Mouse (Mus musculus): ENCODE results near the gene Sacs.

Gene Sacs

DNA sequence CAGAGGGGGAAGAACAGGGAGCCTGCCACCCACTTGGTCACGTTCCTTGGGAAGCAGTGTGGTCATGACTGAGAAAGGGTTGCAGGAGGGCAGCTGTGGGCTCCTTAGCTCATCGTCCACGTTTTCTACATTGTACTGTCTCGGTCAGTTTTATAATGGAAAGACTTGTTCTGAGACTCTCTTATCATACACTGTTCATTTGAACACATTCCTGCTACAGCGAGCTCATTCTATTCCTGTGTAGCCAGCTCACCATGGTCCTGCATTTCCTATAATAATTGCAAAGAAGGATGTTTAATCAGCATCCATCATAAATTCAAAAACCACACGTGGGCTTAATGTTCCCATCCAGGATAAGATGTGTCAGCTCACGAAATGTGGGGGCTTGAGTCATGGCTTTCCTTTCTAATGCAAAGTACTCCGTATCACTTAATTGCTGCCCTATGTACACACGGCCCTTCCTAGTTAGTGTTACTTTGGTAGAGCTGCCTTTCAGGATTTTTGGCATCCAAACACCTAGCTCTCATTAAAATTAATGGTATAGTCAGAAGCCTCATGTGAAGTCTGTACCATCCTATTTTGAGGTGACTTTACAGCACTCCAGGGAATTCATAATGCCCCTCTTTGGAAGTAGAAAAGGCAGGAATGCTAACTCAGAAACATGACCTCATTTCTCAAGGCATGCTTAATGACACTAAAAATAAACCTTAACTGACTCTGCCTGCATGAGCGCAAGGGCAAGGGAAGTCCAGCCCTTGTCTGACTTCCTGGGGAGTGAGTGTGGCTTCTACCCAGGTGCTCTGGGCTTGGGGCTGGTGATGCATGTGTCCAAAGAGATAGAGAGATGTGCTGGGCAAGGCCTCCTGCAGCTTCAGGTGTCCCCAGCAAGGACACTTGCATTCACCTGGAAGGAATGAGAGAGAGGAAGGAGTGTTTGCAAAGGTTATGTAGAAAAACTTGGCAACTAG, 23.4 kb downstream of the Sacs start:
- DNase-seq, result no peak

DNA sequence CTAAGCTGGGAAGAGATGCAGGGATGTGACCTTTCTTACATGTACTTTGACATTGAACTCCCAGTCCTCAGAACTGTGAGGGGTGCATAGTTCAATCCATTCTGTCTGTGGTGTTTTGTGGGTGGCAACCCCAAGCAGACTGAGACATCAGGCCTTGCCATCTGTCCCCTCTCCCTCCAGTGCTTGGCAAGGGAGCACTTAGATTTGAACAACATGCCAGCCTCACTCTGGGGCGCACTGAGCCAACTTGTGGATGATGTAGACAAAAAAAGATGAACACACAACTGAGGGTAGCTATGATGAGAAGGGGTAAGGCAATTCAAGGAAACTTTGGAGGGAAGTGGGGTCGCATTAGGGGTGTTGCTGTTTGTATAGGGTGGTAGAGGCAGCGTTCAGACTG, 26.2 kb downstream of the Sacs start:
- DNase-seq, result no peak

DNA sequence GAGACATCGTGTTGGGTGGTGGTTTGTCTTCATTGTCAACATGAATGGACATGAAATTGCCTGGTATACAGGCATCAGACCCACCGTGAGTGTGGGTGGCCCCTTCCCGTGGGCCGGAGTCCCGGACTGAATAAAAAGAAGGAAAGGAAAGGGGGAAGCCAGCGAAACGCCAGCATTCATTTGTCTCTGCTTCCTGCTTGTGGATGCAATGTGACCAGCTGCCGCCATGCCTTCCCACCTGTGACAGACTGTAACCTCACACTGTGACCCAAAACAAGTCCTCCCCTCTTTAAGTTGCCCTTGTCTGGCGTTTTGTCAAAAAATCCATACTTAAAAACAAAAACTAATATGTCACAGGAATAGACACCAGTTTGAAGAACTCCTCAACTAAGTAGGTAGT, 27.7 kb downstream of the Sacs start:
- no peak for DNase-seq

DNA sequence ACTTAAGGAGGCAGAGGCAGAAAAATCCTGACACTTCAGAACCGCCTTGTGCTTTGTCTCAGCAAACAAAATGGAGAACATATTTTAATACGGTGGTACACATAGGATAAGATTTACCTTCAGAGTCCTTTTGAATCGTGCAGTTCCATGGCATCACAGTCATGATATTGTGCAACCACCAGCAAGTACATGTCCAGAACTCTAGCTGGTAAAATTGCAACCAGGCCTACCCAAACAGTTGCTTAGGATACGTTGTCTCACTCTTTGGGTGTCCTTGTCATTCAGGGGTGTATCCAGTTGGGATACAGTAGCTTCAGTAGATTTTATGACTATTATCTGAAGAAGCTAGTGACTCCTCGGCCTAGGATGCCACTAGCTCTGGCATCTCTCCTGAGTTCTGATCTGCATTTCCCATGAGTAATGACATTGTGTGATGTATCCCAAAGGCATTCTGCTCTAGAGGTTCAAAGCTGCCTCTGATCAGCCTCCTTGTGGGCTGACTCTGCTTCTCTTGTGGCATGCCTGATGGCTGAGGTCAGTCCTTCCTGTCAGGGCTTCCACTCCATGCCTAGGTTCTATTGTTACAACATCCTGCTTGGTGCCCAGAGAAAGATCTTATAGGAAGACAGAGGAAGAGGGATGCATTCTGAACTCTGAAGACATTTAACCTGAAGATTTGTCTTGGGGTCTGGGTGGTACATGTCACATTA, 33.2 kb downstream of the Sacs start:
- no peak for DNase-seq

DNA sequence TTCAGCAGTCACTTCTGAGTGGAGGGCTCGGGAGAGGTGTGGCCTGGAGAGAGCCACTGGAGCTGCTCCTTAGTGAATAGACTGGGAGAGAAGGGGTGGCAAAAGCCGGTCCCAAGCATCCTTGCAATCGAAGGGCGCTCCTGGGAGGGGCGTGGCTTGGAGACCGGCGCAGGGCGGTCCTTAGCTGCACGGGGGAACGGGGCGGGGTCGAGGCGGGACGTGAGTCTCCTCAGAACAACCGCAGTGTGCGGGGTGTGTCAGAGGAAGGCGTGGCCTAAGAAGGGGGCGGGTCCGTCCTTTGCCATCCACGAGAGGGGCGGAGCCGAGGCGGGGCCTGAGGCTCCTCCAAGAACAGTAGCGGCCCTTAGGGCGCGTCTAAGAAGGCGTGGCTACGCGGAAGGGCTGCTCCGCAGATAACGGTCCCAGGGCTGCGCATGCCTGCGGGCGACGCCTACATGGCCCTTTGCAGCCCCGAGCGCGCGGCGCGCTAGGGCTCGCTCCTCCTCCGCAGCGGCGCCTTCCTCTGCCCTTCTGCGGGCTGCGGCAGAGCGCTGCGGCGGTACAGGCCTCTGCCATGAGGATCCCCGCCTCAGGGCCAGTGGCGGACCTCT, 34.4 kb downstream of the Sacs start:
- DNase-seq, result peak; percentile 99

DNA sequence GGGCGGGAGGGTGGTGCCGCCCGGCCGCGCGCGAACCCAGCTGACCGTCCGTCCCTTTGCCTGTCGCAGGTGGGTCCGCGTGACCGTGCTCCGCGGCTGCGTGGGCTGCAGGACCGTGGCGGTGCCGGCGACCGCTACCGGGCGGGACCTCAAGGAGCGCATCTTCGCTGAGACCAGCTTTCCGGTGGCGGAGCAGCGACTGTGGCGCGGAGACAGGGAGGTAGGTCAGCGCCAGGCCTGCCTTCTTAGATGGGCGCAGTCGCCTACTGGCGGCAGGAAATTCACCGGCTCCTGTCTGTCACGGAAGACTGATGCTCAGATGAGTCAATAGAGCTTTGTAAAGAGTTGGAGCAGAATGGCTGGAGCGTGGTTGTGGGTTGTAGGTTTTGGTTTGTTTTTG, 35.0 kb downstream of the Sacs start:
- DNase-seq, result peak; percentile 35

DNA sequence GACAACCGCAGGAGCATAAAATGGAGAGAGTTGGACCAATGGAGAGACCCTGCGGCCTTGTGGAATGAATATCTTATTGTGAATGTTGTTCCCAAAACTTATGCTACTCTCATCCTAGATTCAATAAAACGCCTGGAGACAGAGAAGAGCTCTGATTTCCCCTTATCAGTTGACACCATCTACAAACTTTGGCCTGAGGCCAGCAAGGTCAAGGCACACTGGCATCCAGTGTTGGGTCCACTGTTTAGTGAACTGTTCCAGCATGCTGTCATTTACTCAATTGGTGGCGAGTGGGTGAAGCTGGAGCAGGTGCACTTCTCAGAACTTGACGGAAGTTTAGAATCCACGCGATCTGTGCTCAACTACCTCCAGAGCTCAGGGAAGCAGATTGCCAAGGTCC, 53.6 kb downstream of the Sacs start:
- no peak for DNase-seq

DNA sequence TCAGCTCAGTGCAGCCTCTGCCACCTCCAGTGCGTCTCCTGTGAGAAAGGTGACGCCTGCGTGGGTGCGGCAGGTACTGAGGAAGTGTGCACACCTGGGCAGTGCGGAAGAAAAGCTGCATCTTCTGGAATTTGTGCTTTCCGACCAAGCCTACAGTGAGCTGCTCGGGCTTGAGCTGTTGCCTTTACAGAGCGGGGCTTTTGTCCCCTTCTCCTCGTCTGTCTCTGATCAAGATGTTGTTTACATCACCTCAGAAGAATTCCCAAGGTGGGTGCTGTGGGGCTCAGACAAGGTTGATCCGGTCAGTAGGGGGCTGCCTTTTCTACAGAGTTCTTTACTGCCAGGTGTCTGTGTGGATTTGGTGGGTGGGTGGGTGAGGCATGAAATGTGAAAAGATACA, 54.1 kb downstream of the Sacs start:
- DNase-seq, result no peak

DNA sequence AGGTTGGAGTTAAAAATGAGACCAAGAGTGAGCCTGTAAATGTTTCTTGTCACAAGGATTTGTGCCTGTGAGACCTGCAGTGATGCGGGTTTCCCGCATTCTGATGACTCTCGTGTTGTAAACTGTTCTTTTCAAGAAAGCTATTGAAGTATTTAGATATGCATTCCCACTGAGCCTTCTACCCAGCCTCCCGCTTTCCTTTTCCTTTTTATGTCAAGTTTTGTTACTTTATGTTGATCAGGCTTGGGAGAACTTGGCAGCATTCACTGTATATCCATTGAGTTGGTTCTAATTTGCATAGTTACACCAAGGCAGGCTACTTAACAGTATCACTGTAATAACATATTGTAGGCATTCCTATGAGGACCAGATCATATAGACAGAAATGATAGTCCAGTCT, 56.2 kb downstream of the Sacs start:
- DNase-seq, result no peak

DNA sequence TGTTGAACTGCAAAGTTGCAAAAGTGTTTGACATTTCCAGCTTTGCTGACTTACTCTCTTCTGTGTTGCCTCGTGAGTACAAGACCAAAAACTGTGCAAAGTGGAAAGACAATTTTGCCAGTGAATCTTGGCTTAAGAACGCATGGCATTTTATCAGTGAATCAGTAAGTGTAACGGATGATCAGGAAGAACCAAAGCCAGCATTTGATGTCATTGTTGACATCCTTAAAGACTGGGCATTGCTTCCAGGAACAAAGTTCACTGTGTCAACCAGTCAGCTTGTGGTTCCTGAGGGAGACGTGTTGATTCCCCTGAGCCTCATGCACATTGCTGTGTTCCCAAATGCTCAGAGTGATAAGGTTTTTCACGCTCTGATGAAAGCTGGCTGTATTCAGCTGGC, 71.9 kb downstream of the Sacs start:
- DNase-seq, result no peak

DNA sequence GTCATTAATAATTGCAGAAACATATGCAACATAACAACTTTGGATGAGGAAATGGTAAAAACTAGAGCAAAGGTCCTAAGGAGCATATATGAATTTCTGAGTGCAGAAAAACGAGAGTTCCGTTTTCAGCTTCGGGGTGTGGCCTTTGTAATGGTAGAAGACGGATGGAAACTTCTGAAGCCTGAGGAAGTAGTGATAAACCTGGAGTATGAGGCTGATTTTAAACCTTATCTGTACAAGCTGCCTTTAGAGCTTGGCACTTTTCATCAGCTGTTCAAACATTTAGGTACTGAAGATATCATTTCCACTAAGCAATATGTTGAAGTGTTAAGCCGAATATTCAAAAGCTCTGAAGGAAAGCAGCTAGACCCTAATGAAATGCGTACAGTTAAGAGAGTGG, 73.5 kb downstream of the Sacs start:
- DNase-seq, result no peak

DNA sequence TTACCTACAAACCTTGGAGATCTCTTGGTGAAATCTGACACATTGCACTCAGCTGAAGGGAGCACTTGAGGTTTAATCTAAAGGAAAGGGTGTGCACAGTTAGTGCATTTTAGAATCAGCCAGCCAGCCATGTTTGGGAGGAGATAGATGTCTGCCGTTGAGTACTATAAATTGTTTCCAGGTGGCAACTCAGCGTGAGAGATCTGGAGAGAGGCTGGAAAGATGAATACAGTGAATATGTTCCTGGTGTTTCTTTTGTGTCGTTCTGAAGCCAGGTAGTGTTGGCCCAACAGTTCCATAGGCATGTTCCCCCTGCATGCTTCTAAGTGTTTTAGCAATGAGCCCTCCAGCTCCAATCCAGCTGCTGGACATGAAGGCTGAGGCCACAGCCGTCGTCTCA, 82.9 kb downstream of the Sacs start:
- DNase-seq, result no peak

DNA sequence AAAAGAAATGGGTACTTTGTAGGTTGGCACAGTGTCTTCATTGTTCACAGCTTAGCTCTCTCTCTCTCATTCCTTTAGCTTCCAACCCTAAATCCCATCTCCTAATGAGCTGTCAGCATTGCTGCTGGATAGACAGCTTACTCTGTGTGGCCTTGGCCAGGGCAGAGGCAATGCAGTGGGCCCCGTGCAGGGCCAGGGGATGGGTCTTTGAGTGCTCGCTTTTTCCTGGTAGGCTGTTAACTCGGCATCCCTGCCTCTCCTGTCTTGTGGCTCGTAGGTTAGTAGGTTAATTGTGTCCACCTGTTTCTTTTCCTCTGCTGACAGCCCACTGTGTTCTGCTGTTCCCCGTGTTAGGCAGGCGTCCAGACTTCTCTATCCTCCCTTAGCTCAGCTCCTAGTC, 84.2 kb downstream of the Sacs start:
- no peak for DNase-seq

DNA sequence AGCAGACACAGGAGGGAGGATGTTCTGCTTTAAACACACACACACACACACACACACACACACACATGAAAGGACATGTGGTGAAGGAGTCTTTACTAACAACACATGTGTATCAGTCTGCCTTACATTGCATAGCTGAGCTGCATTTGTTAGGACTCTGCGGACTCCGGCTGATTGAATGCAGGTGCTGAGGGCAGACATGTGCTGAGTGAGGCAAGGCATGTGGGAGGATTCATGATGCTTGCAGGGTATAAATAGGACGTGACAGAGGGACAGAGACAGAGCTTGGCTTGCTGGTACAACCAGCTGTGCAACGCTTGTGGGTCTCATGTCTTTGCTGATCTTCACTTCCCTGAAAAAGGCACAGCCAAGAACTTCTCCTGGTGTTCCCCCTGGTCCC, 85.5 kb downstream of the Sacs start:
- DNase-seq, result no peak

DNA sequence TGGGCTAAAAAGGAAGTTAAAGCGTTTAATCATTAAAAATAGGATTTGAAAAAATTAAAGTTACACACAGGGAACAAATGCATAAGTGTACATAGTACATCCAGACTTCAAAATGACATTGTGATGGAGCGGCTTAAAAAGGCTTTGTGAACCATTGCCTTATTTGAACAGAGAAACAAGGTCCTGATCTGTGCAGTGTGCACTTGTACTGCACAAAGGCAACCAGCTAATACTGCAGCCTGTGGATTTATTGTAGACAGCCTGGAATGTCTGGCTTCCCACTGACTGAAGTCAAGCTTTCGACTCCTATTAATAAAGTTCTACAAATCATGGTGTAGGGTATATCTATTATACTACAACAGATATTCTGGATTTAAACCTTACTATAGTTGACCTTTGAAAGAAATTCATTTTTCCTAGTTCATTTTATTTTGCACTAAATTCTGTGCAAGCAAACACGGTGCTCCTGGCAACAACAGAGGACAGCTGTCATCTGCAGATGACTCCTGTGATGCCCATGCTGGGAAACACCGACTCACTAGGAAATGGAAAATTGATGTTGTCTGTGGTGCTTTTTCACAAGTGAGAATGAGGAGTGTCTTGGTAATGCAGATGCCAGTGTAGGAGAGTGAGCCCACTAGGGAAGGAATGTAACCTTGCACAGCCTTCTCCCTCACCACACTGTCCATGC, 86.3 kb downstream of the Sacs start:
- DNase-seq, result no peak

DNA sequence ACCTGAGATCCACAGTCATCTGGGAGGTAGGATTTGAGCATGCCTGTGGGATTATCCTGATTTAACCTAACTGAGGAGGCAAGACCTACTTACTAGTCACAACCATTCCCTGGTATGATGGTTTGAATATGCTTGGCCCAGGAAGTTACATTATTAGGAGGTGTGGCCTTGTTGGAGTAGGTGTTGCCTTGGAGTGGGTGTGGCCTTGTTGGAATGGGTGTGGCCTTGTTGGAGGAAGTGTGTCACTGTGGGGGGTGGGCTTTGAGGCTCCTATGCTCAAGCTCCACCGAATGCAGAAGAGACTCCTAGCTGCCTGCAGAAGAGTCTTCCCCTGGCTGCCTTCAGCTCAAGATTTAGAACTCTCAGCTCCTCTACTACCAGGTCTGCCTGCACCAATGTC, 87.9 kb downstream of the Sacs start:
- DNase-seq, result no peak

DNA sequence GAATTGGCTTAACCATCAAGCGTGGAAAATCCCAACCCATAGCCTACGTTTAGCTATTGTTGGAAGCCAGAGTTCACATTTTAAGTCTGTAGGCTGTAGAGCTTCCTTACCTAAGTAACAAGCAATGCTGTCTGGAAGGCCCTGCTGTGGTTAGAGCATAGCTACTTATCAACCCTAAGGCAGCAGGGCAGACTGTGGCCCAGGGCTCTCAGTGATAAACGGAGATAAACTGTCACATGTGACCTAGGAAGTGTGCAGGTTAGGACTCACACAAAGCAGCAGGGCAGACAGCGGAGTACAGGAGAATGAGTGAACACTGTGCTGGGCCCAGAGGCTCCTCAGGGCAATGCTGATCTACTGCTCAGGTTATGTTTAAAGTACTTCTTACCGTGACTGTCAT, 91.5 kb downstream of the Sacs start:
- no peak for DNase-seq

DNA sequence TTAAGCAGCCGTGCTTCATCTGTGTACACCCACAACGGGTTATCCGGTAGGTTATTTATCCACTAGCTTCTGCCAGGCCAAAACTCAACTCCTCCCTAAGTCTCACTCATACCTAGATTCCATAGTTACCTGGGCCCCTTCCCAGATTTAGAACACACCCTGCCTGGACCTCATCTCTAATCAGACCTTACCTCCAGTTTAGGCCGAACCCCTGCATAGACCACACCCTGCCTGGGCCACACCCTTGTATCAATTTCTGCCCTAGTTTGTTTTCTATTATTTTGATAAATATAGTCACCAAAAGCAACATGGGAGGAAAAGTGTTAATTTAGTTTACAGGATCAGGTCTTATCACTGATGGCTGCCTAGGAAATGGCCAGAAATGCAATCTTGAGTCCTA, 91.9 kb downstream of the Sacs start:
- no peak for DNase-seq

DNA sequence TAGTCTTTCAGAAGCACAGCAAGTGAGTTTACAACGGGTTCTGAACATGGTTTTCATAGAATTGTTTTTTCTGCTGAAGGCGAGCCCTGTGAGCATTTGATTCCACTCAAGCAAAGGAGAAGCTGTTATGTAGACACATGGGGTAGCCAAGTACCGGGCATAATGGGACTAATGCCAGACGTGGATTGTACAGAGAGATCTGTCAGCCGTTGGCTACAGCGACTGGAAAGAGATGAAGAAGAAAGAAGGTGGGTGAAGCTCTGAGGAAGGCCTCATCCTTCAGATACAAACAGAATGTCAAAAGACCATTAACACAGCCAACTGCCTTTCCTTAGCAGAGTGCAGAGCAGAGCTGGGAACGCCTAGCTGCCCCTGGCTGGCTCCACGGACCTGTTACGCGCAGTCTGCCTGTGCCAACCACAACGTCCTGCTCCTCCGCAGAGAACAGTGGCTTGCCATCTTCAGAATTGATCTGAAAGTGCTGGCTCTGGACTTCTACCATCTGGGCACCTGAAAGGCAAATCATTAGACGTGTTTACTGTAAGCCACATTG, 93.8 kb downstream of the Sacs start:
- no peak for DNase-seq

DNA sequence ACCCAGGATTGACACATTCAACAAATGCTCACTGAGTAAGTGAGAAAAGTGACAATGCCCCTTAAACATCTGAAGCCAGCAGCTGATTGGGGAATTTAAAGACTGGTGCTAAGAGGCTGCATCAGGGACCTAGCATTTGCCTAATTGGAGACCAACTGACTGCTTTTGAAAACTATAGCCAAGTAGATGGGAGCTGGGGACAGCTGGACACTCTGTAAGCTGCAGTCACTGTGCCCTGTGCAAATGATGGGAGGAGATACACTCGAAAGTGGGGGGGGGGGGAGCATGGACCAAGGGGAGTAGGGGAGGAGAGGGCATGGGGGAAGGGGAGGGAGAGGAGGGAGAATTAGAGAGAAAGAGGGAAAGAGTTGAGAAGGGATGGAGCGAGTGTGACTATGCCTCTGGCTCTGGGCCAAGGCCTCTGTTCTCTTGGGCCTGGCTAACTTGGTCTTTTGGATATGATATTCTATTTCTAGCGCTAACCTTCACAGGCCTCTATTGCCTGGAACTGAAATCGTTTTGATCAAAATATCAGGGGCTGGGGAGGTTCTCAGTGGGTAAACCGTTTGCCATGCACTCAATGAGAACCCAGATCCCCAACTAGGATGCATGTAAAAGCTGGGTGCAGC, 97.7 kb downstream of the Sacs start:
- DNase-seq, result no peak

DNA sequence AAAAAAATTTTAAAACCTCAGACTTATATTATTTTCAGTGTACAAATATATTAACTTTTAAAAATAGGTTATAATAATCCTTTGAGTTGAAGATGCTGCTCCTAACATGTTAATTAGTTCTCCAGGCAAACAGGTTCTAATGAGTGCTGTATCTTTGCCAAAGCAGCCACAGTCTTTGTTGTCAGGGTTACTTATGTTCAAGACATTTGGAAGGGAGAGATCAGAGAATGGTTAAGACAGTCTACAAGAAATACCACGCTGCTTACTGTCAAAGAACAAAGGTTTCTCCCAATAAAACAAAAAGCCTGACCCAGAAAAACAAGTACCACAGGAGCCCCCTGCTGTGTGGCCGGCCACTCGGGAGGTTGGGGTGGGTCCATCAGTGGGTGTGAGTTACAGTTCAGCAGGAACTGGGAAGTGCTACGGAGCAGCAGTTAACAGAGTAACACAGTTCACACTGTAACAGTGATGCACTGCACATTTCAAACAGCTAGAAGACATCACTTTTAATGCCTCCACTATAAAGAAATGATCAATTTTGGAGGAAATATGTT, 98.9 kb downstream of the Sacs start:
- DNase-seq, result no peak

DNA sequence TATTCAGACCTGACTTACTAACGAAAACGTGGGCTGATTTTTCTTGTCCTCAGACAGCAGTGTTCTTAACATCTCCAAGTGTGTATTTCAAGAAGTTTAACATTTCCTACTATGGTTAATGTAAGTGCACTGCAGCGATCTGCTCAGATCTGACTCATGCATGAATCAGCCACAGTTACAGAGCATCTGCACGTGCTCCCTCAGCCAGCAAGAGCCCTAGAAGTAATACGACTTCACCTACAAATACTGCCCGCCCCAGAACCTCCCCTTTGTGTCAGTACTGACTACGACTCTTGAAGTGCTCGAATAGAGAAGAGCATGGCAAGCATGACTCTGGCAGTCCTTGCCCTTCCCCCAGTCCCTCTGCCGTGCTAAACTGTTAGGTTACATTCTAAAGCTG, 100.5 kb downstream of the Sacs start:
- DNase-seq, result no peak

All from kidney, adult 11 months (tissue).